Mouse (Mus musculus) CD8-positive naive resting alpha-beta T cell, adult 2 months (primary cell): ENCODE measurements around the gene Sult1a1.
A peak's percentile ranks its signal among the peaks of the same experiment; 100 is the strongest.
"Not testable (repeated sequence)": the region's sequence is repeated elsewhere in the genome, so short reads cannot be mapped to it uniquely, and the experiment has no call there.

Experiments used
- DNase-seq, 2 experiments: peaks; one replicate each; pipeline ENCODE4 v3.0.0; 2022; ENCODE audit warnings: low read depth in 2 of 2, low spot score in 2 of 2

Sult1a1 gene

DNA sequence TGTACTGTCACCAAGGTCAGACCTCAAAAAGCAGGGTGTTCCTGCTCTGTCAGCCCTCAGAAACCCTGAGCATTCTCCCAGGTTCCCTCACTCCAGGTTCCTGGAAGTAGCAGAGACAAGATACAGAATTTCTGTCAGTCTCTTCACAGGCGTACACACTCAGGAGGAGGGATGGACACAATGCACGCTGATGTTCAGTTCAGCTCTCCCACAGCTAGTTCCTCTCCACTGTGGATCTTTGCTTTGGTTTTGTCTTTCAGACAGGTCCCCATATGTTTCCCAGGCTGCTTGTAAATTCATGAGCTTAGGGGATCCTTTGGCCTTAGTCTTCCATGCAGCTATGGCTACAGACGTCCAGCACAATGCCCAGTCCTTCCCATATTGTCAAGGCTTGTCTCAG lies 20.7 kb upstream of the Sult1a1 start:
- DNase-seq = no peak

DNA sequence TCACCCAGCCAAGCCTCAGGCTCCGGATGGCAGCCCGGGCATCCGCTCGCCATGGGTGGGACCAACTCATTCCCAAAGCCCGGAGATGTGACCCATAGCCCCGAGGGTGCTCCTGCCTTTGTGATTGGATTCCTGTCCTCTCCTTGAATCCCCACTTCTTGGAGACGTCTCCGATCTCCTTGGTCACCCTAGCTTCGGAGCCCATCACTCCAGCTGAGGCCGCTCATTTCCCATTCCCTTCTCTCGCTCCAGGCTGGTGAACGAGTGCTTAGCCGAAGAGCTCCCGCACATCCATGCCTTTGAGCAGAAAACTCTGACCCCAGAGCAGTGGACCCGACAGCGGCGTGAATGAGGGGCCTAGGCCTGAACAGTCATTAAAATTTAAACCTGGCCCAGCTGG lies 20.1 kb upstream of the Sult1a1 start:
- DNase-seq = no peak

DNA sequence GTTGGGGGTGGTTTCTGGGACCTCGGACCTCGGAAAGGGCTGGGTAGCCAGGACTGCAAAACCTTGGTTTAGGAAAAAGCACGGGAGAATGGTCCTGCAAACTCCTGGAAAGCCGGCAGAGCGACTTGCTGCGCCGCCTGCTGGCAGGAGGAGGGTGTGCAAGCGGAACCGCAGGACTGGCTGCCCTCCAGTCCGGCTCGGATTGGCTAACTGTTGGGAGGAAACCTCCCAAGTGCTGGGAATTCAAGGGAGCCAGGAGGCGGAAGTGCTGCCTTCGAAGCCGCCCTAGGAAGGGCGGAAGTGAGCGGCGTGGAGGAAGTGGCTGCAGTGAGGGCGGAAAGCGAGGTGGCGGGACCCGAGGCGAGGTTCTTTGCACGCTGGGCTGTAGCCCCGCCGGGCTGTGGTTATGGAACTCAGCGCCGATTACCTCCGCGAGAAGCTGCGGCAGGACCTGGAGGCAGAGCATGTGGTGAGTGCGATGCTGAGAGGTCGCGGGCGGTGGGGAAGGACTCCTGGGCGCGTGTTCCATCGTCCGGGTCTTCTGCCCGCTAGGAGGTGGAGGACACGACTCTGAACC lies 19.5 kb upstream of the Sult1a1 start, which contains the start of gene Slx1b:
TSS of gene Slx1b (minus strand) at position 154 of the 577 bp plus-strand sequence.
- DNase-seq = peak; percentile 85 to 87

DNA sequence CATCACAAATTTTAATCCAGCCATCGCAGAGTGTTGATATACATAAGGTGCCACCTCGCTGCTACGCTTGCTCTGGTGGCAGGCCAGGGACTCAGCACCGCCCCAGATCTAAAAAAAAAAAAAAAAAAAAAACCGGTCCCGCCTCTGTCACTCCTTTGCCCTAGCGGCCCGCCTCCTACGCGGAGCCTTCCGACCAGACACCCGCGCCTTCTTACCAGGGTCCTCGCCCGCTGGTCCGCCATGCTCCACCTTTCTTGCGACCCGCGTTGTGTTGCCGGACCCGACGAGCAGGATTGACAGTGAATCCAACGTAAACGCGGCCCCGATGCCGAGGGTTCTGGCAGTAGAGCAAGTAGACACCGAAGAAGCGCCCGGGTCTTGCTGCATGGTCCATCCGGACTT lies 19.0 kb upstream of the Sult1a1 start, which contains the start of gene Bola2:
TSS of gene Bola2 (plus strand) at position 192 of the 402 bp plus-strand sequence.
- peak; percentile 61 to 72 for DNase-seq

DNA sequence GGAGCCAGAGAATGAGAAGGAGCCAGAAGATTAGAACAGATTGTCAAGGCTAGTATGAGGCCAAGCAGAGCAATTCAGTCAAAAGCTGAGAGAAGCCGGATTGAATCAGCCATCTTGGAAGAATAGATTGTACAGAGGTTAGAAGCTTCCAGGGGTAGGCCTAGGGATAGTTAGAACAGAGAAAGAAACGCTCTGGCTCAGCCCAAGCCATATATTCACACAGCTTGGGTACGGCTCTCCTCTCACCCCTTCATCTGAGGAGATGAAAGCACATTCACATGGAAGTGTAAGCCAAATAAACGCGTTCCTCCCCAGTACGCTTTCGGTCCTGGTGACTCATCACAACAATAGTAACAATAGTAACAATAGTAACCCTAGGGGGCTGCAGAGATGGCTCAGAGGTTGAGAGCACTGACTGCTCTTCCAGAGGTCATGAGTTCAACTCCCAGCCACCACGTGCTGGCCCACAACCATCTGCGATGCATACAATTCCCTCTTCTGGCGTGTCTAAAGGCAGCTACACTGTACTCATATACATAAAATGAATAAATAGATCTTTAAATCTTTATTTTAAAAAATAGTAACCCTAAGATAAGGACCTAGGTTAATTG lies 18.3 kb upstream of the Sult1a1 start:
- no peak for DNase-seq

DNA sequence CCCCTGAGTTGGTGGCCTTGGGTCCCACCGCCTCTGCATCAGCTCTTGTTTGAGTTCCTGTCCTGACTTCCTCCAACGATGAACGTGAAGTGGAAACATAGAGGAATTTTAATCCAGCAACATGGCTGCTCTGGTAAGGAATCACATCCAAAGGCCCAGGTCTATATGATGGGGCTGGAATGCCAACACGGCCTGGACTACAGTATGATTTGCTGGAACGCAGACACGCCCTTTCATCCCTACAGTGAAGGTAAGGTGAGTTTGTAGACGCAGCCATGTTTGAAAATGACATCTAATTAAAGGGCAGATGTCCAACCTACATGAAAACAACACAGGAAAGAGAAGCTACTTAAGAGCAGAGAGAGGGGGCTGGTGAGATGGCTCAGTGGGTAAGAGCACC lies 17.5 kb upstream of the Sult1a1 start:
- no peak for DNase-seq

DNA sequence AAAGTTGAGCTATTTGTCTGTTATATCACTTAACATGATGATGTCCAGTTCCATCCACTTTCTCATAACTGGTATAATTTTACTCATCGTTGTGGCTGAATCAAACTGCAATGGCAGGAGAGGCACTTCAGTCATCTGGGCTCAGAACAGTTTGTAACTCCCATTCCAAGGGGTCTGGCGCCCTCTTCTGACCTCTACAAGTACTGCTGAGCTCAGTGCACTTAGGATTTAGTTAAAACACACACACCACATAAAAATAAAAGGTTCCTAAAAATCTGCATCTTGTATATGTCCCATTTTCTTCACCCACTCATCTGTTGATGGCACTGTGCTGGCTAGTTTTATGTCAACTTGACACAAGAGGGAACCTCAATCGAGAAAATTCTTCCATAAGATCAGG lies 17.0 kb upstream of the Sult1a1 start:
- peak; percentile 80 to 90 for DNase-seq

DNA sequence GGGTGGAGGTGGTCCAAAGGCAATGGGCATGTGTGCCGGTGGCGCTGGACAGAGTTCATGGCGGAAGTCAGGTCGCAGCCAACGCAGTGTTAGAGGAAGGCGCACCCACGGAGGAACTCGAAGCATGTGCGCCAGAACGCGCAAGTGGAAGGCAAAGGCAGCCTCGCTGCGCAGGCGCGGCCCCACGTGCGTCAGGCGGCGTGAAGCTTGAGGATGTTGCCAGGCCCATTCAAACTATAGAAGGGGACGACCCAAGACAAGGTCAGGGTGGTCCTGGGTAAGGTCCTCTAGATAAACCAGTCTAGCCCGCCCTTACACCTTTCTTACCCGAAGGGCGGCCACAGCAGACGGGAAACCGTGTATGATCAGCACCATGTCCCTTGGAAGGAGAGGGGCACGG lies 16.2 kb upstream of the Sult1a1 start:
- no peak for DNase-seq

DNA sequence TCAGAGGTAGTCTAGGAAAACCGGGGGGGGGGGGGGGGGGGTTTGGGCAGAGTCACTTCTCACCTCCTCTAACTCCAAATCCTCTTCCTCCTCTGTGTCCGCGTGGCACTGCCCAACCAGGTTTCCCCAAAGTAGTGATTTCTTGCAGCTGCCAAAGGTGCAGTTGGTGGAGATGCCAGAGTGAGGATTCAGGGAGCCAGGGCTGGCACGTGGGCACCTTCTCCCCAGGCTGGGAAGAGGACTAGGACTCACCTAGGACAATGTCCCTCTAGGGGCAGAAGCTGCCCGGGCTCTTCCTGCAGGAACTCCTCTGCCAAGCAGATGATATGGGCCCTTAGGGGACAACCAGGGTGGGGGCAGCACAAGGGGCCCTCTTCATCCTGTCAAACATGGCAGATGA lies 15.4 kb upstream of the Sult1a1 start:
- DNase-seq = no peak

DNA sequence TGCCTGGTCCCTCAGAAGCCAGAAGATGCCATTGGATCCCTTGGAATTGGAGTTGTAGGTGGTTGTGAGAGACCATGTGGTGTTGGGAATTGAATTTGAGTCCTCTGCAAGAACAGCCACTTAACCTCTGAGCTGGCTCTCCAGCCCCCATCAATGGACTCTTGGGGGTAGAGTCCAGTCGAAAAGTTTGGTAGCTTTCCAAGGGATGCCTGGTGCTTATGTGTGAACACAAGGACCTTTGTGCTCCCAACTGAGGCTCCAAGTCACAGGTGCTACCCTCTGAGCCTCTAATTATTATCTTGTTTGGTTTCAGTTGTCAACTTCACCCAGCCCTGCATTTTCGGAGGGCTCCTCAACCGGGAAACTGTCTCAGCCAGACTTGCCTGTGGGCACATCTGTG lies 14.5 kb upstream of the Sult1a1 start:
- DNase-seq = no peak

DNA sequence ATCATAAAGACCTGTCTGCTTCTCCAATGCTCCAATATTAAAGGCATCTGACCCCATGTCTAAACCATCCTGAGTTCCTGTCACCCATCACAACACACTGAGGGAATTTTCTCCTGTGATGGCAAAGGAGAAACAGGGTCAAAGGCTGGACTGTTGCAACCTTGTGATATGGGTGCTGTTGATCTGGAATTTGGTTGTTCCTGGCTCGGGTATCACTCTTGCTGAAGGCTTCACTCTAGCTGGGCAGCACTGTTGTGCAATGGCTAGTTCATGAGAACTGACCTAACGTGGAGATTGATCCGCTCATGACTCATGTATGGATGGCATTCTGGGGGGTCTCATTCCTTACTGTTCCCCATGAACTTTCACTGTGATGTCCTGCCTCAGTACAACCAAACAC lies 12.8 kb upstream of the Sult1a1 start:
- no peak for DNase-seq

DNA sequence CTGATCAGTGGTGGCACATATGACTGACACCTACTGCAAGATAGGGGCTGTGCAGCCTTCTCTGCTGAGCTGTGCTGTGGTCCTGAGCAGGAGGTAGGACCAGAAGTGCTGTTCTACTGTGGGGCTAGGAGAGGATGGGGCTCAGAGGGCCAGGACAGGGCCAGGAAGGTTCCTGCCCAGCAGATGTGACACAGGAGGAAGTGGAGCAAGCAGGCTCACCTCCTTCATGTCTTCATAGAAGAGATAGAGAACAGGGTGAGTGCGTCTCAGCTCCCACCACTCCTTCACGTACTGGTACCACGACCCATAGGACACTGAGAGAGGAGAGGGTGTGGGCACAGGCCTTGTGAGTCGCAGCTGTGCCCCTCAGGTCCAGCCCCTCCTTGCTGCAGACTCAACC lies 11.9 kb upstream of the Sult1a1 start:
- not testable (repeated sequence) for DNase-seq

DNA sequence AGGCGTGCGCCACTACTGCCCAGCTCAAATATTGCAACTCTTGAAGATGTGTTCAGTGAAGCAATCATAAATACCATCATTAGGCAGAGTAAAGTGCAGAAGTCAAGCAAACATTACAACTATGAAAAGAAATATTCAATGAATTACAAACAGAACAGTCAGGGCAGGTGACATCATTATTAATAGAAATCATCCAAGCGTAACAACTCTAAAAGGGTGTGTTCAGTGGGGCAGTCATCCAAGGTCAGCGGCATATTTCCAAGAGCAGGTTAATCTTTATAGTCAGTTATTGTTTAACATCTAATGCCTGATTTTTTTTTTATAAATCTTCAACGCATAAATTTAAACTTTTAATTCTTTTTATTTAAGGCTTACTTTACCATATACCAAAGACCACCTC lies 5.0 kb upstream of the Sult1a1 start:
- no peak for DNase-seq

DNA sequence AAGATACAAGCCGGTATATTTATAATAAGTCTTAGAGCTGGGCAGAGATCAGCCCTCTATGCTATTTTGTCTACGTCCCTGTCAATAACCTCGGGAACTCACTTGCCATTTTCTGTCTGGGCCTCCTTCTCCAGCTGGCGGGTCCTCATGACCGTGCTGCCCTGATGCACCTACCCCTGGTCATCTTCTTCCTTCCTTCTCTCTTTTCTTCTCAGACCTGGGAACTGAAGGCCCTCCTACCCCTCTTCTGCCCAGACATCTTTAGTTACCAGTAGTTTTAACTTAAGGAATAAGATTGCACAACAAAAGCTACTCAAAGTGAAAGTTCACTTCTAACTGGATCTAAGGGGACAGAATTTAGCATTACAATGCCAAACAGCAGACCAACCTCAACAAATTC lies 3.5 kb upstream of the Sult1a1 start:
- DNase-seq = no peak

DNA sequence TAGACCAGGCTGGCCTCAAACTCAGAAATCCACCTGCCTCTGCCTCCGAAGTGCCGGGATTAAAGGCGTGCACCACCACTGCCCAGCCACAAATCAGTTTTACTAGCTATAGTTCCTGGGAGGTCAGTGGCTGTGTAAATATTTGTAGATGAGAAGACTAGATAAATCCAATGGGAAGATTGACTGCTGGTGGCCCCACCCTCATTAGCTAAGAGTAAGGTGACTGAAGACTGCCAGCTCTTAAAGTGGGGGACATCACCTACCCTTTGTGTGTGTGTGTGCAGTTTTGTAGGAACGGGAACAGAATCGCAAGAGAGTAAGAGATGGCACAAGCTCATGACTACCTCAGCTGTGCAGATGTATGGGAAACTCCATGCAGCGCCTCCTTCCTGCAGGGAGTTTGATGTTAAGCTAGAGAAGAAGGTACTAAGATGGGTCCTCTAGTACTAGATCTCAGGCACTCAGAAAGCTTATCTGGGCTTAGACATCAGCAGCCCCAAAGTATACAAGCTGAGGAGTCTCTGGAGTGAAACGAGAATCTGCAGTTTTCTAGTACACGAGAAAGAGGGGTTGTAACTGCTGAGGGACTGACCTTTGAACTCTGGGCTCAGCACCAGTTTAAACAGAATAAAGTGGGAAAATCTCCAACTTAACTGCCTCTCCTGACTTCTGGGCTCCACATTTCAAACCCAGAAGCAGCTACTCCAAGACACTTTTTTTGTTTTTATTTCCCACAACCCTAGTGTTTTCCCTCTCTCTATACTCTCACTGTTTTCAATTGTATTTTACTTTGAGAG lies 2.5 kb upstream of the Sult1a1 start:
- no peak for DNase-seq

DNA sequence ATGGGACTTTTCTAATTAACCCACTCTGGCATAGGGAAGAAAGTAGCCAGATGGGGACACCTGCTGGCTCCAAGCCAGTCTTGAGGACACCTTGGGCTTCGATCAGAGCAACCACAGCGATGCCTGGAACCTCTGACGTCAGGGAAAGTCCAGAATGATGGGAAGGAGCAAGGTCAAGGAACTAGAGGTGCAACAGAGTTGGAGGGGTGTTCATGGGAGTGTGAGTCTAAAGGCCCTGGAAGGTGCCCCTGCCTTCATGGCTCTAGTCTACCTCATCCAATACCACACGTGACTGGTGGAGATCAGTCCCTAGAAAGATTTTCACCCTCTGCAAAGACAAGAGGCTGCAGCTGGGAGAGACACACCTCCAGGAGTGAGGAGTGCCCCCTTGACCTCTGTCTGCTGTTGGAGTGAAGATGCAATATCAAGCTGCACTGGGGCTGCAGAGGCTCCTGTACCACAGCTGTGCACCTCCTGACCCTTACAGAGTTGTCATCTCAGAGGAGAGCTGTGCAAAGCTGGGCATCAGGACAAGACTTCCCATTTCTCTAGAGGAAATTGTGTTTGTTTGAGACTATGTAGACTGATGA lies 494 bp upstream of the Sult1a1 start:
- no peak for DNase-seq

DNA sequence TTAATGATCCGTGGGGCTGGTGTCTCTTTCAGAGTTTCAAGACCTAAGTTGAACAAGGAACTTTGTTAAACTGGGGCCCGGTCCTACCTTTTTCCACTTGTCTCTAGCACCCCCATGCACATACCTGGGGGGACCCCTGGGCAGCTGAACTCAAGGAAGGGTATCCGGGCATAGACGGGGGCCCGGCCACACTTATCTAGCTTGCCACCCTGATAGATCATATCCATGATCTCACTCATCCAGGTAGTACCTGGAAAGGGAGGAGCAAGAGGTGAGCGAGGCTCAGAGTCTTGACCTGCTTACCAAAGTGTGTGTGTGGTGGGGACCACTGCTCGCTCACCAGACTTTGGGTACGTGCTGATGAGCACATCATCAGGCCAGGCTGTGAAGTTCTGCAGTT lies 1.1 kb downstream of the Sult1a1 start:
- no peak for DNase-seq

DNA sequence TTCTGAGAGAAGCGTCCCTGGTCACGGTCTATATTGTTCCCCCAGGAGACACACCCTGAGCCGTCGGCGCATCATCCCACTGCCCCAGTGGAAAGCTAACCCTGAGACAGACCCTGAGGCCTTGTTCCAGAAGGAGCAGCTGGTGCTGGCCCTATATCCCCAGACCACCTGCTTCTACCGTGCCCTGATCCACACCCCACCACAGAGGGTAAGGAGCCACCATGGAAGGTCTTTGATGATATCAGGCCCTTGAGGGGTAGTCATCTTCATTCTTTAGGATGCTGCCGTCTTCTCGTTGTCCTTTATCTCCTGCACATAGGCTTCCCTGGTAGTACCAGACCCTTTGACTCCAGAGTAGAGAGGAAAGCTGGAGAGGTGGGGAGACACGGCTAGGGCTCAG lies 4.1 kb downstream of the Sult1a1 start:
- no peak for DNase-seq

DNA sequence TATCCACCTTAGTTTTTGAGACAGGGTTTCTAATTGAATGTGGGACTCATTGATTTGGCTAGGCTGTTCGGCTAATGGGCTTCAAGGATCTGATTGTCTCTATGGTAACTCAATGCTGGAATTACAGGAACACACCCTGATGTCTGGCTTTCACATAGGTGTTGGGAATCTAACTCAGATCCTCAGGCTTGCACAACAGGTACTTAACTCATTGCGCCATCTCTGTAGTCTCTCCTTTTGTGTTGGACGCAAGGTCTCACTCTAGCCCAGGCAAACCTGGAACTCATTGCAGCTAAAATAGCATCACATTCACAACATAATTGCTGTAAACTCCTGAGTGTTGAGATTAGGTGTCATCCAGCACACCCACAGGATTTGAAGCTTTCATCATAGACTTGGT lies 6.1 kb downstream of the Sult1a1 start:
- DNase-seq = no peak

DNA sequence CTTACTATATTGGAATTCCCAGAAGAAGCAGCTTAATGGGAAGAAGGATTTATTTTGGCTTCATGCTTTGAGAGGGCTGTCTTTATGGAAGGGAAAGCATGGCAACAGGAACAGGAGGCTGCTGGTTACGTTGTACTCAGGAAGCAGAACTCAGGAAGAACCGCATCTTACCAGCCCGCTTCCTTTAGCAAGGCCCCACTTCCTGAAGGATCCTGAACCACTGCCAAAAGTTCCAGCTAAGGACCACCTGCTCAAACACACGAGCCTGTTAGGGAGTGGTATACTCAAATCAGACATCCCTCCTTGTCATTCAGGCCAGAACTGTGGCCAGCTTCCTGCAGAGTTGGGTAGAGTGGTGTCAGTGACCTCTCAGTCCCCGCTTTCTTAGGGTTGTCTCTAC lies 7.8 kb downstream of the Sult1a1 start:
- no peak for DNase-seq

DNA sequence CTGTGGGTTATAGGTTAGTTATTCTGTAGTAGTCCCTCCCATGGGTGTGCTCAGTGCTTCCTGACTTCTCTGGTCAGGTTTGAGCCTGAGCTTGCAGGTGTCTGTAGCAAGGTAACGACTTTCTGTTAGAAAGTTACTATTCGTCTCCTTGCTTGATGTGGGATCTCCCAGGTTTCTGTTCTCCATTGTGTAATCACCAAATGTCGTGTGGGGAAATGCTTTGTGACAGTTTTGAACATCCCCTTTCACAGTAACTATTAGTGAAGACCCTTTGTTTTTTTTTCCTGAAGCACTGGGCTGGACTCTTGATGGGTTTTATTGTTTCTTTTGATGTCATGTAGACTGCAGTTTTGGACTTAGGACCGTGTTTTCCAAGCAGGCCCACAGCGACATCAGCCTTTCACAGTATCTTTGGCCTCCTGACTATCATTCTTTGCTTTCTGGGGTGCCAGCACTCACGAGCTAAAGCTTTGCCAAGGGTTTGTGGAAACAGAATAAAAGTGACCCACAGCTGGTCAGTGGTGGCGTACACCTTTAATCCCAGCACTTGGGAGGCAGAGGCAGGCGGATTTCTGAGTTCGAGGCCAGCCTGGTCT lies 8.6 kb downstream of the Sult1a1 start:
- no peak for DNase-seq

DNA sequence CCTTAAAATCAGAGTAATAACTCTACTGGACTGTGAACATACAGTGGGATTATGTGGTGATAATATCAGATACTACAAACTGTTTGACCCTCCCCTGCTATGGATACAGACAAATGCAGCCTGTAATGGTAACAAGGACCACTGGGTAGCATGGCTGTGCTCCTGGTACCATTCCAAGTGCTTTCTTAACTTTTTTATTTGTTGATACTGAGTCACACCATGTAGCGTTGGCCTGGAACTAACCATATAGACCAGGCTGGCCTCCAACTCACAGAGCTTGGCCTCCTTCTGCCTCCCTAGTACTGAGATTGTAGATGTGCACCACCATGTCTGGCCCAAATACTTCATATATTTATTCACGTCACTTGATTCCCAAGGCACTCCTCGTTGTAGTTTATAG lies 11.0 kb downstream of the Sult1a1 start:
- DNase-seq = no peak
